Mouse (Mus musculus) heart, postnatal 0 days (tissue): Measurements from ENCODE around the gene Poldip3. TPM values are rescaled to one million over a fixed set of nuclear protein-coding genes. Genes with fewer than 3 reads are reported as not detected.
A peak's percentile ranks its signal among the peaks of the same experiment; 100 is the strongest.

ENCODE experiments used
- ATAC-seq: fragments of 200-750 bp; cut with Nextera tagmentation; 2 replicates; pipeline ENCODE4 v1.8.0; 2017; ENCODE audit warnings: low read depth, moderate number of reproducible peaks, moderate library complexity; ENCODE audit not compliant: insufficient read depth
- DNase-seq: peaks from one replicate; pipeline ENCODE4 v3.0.0-alpha.2; 2016; ENCODE audit warnings: low spot score
- H3K27ac ChIP-seq: fragments of 300-500 bp; sonication (generic); 2 replicates; pipeline ENCODE4 v1.5.1; 2014; ENCODE audit warnings: low read depth, mild to moderate bottlenecking
- H3K27me3 ChIP-seq: fragments of 300-500 bp; sonication (generic); 2 replicates; pipeline ENCODE4 v1.6.1; 2014; ENCODE audit warnings: low read length, mixed read lengths; ENCODE audit not compliant: control insufficient read depth, insufficient read depth
- H3K36me3 ChIP-seq: fragments of 300-500 bp; sonication (generic); replicated peaks from 2 replicates; pipeline ENCODE4 v1.6.1; 2014; ENCODE audit warnings: low read length, mixed read lengths; ENCODE audit not compliant: control insufficient read depth, insufficient read depth
- H3K4me1 ChIP-seq: fragments of 300-500 bp; sonication (generic); 2 replicates; pipeline ENCODE4 v1.6.1; 2014; ENCODE audit warnings: antibody characterized with exemption; ENCODE audit not compliant: control insufficient read depth, insufficient read depth
- H3K4me2 ChIP-seq: fragments of 300-500 bp; sonication (generic); 2 replicates; pipeline ENCODE4 v1.6.1; 2014; ENCODE audit warnings: low read depth, mild to moderate bottlenecking, low read length, moderate library complexity
- H3K4me3 ChIP-seq: fragments of 300-500 bp; sonication (generic); 2 replicates; pipeline ENCODE4 v1.5.1; 2014; ENCODE audit warnings: low read depth, low read length
- H3K9ac ChIP-seq: fragments of 300-500 bp; sonication (generic); replicated peaks from 2 replicates; pipeline ENCODE4 v1.6.1; 2014; ENCODE audit warnings: low read depth, low read length, mixed read lengths
- H3K9me3 ChIP-seq: fragments of 300-500 bp; sonication (generic); replicated peaks from 2 replicates; pipeline ENCODE4 v1.6.1; 2016; ENCODE audit warnings: low read length; ENCODE audit not compliant: control insufficient read depth
- CTCF ChIP-seq: IDR thresholded peaks from 2 replicates; pipeline ENCODE4 v1.5.1; 2016; ENCODE audit warnings: antibody characterized with exemption, control low read depth, low read depth
- EP300 ChIP-seq: IDR thresholded peaks from 2 replicates; pipeline ENCODE4 v1.6.1; 2016; ENCODE audit warnings: antibody characterized with exemption, low read depth
- WGBS: fragments of 180-500 bp; shearing (Covaris S2); extraction: QIAGEN DNeasy Blood & Tissue Kit; methylation state at CpG from one replicate; pipeline ENCODE4 v1.1.7; 2014; 5-methylcytosine and 5-hydroxymethylcytosine counted together
- polyA plus RNA-seq: library from polyadenylated mRNA; unstranded; fragments of >200 nt; fragmentation: Nextera tagmentation; extraction: Ambion mirVana; gene quantifications from 2 replicates; pipeline ENCODE4 v1.2.1, GENCODE M21; 2015
- total RNA-seq: library from RNA; depleted of rRNA; stranded (reverse); fragments of >200 nt; gene quantifications from 2 replicates; pipeline ENCODE4 v1.2.3, GENCODE M21; 2014; ENCODE audit warnings: low replicate concordance; rRNA removed

The Poldip3 gene
- total RNA-seq: 60.4 and 63.6 TPM in 2 replicates
- polyA plus RNA-seq: 36.4 and 38.3 TPM in 2 replicates

DNA sequence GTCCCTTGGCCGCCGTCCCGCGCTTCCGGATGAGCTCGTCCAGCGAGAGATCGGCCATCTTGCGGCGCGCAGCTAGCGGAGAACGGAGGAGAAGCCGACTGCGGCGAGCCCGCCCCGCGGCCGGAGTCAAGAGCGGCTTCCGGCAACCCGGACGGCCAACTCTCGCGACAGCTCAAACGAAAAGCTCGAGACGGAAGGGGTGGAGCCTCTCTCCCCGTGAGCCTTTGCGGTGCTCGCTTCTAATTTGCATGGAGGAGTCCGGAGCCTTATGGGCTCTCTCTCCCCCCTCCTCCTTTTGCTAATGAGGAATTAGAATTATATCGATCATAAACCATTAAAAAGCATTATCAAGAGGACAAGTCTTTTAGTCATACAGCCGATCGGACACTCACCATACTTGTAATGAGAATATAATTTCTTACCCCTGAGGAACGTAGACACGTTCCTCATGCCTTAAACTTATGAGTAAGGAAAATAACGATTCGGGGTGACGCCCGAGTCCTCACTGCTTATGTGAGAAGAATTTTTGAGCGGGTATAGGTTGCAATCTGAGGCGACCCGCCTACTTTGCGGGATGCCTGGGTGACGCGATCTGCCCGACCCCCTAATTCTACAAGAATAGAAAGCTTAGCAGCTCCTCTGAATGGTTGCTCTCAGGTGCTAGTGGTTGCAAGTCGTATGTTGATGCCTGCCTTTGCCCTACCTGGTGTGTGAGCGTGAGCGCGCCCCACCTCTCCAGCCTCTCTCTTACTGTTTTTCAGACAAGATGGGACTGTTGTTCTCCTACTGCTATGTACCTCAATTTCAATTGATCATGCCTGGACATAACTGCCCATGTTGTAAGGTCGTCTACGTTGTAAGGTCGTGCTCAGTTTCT lies at the start of gene Poldip3:
Gene Poldip3 (minus strand): TSS at position 189 of the 877 bp plus-strand sequence.
- H3K4me2 ChIP-seq: peak within 1 kb of the TSS; percentile 66
- TF ChIP-seq CTCF (no peak), EP300 (no peak; the same call in none of the 2 replicates)
- H3K27ac ChIP-seq: peak within 1 kb of the TSS; percentile 96
- peak within 1 kb of the TSS; percentile 91 for H3K9ac ChIP-seq
- peak; percentile 93 for ATAC-seq
- under 1% methylated on average over 56 of the region's 56 CpGs for WGBS
- DNase-seq: peak; percentile 98
- H3K27me3 ChIP-seq: no peaks in the 10 kb centered on the region
- peaks cover 19% of the 10 kb centered on the region for H3K36me3 ChIP-seq
- peak within 1 kb of the TSS; percentile 97 for H3K4me3 ChIP-seq
- peaks cover 8% of the 10 kb centered on the region for H3K4me1 ChIP-seq
- no peaks in the 10 kb centered on the region for H3K9me3 ChIP-seq

DNA sequence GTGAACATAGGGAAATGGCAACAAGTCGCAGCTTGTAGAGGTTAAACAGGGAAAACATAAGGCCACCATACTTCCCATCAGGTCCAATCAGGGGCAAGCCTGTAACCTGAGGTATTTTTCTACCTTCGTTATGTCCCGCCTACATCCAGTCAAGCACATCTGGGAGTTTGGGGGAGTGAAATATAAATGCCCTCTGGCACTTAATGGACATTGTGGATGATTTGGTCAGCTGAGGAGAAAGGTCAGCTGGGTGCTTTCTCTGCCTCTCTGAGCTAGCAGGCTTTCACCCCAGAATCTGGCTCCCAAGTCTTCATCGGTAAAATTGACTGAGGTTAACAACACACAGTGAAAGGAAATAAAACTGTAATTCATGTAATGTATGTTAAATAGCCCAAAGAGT lies 44.2 kb upstream of the Poldip3 start:
- Histone ChIP-seq H3K27me3 (no peaks in the 10 kb centered on the region), H3K4me1 (no peaks in the 10 kb centered on the region), H3K27ac (no peak overlapping the region), H3K9me3 (no peaks in the 10 kb centered on the region), H3K36me3 (no peaks in the 10 kb centered on the region), H3K9ac (no peak overlapping the region), H3K4me3 (no peak overlapping the region), H3K4me2 (no peak overlapping the region)
- no peak for DNase-seq
- WGBS: 92% methylated on average over 4 of the region's 4 CpGs
- TF ChIP-seq EP300 (no peak), CTCF (no peak)
- ATAC-seq: no peak

DNA sequence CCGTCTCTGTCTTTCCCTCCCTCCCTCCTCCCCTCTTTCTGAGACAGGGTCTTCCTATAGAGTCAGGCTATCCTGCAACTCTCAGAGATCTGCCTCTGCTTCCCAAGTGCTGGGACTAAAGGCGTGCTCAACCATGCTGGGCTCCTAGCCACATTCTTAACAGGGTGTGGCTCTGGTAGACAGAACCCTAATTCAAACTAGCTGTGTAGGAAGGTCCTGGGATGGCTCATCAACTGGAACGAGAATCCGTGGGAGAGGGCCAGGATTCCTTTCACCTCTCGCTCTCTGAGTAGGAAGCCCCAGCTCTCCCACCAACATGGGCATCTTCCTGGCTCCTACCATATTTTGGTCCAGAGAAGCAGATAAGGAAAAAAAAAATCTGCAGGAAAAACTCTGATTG lies 33.2 kb upstream of the Poldip3 start:
- no peaks in the 10 kb centered on the region for H3K4me1 ChIP-seq
- no peak for ATAC-seq
- H3K27ac ChIP-seq: no peak overlapping the region
- H3K4me3 ChIP-seq: no peak overlapping the region
- TF ChIP-seq CTCF (no peak), EP300 (no peak)
- 62% methylated on average over 5 of the region's 5 CpGs for WGBS
- no peak overlapping the region for H3K4me2 ChIP-seq
- no peaks in the 10 kb centered on the region for H3K9me3 ChIP-seq
- no peaks in the 10 kb centered on the region for H3K27me3 ChIP-seq
- H3K9ac ChIP-seq: no peak overlapping the region
- no peaks in the 10 kb centered on the region for H3K36me3 ChIP-seq
- DNase-seq: no peak

DNA sequence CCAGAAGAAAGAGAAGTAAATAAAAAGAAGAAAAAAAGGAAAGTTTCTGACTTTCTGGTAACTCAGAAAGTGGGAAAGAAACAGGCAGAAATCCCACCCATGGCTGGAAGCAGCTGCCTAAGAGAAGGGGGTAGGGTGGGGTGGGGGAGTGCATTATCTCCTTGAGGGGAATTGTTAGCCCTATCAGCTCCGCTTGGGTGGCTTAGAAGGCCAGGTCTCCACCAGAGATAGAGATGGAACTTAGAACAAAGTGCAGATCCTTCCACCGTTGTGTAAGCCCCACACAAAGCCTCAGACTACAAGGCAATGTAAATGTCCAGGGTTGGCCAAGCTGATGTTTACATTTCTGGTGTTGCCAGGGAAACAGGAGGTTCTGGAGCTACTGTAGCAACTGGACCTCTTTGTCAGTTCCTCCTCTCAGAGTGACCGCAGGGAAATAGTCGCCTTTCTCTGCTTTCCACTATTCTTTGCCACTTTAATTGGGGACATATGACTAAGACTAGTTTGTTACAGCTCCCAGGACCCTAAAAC lies 32.7 kb upstream of the Poldip3 start:
- H3K4me3 ChIP-seq: no peak overlapping the region
- WGBS: 48% methylated on average over 4 of the region's 4 CpGs
- DNase-seq (no peak), ATAC-seq (no peak)
- H3K4me2 ChIP-seq: no peak overlapping the region
- no peak overlapping the region for H3K9ac ChIP-seq
- H3K4me1 ChIP-seq: no peaks in the 10 kb centered on the region
- no peaks in the 10 kb centered on the region for H3K27me3 ChIP-seq
- no peak for TF ChIP-seq EP300
- TF ChIP-seq CTCF: no peak
- no peaks in the 10 kb centered on the region for H3K36me3 ChIP-seq
- no peak overlapping the region for H3K27ac ChIP-seq
- H3K9me3 ChIP-seq: no peaks in the 10 kb centered on the region

DNA sequence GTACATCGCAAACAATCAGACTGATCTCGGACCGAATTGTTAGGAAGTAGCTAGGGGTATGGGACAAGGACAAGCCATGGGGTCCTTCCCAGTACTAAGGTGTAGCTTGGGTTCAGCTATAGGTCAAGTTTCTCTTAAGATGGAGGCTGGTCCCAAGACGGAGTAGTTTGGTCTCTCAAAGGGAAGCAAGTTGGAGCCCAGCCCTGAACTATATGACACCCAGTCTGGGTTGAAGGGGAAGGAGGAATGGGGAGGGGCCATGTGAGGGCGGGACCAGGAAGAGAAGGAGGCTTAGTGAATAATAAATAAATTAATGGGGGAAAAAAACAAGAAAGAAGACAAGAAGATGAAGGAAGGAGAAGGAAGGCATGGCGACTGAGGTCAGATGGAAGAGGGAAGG lies 30.8 kb upstream of the Poldip3 start:
- Histone ChIP-seq H3K27ac (no peak overlapping the region), H3K4me2 (no peak overlapping the region), H3K36me3 (no peaks in the 10 kb centered on the region), H3K27me3 (no peaks in the 10 kb centered on the region), H3K9ac (no peak overlapping the region), H3K4me3 (no peak overlapping the region), H3K4me1 (no peaks in the 10 kb centered on the region), H3K9me3 (no peaks in the 10 kb centered on the region)
- 82% methylated on average over 6 of the region's 6 CpGs for WGBS
- TF ChIP-seq EP300: no peak
- no peak for TF ChIP-seq CTCF
- no peak for ATAC-seq
- no peak for DNase-seq
